Mouse (Mus musculus) ES-E14 (cell line): ENCODE measurements around the gene Mmp8.

Experiments
- CHD2 ChIP-seq: IDR thresholded peaks from 2 replicates; pipeline ENCODE4 v1.6.1; 2014; ENCODE audit warnings: mild to moderate bottlenecking, low read depth, low read length, inconsistent platforms
- HCFC1 ChIP-seq: IDR thresholded peaks from 2 replicates; pipeline ENCODE4 v1.6.1; 2012; ENCODE audit warnings: low read length, inconsistent platforms, borderline replicate concordance; ENCODE audit not compliant: insufficient read depth
- MAFK ChIP-seq: IDR thresholded peaks from 2 replicates; pipeline ENCODE4 v1.6.1; 2014; ENCODE audit warnings: mild to moderate bottlenecking, low read depth, low read length, inconsistent platforms; ENCODE audit not compliant: insufficient read depth
- ZC3H11A ChIP-seq: IDR thresholded peaks from 2 replicates; pipeline ENCODE4 v1.6.1; 2012; ENCODE audit warnings: low read depth, mild to moderate bottlenecking, inconsistent platforms, low read length, borderline replicate concordance
- ZNF384 ChIP-seq: IDR thresholded peaks from 2 replicates; pipeline ENCODE4 v1.6.1; 2012; ENCODE audit warnings: low read depth, low read length, inconsistent platforms

GRCm38 (mm10) chr9:7604005-7604404 is 45.7 kb downstream of the Mmp8 start:
- TF ChIP-seq HCFC1 (no peak), ZNF384 (no peak), CHD2 (no peak), MAFK (no peak), ZC3H11A (no peak)
